Mouse (Mus musculus) testis, postnatal 14 days (tissue): ENCODE data around the gene D17H6S53E.

Source experiments
- DNase-seq: peaks from one replicate; pipeline ENCODE4 v3.0.0; 2021; ENCODE audit warnings: low spot score

D17H6S53E gene

DNA sequence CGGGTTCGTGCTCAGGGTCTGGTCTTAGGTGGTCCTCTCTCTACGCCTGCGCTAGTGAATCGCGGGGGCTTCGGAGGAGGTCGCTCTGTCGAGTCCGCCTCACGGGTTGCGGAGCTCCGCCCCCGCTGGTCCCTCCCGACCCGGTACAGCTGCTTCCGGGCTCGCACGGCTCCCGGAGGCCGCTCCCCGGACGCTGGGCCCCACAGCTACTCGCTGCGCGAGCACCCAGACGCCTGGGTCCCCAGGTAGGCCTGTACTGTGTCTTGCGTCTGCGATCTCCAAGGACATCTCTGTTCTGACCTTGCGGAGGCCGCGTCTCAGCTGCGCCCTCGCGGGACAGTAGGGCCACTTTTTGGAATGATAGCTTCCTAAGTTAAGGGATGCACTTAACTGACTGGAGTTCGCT lies at the start of gene D17H6S53E:
D17H6S53E (plus strand) TSS at position 168 of the 406 bp plus-strand sequence.
- peak; percentile 76 for DNase-seq

DNA sequence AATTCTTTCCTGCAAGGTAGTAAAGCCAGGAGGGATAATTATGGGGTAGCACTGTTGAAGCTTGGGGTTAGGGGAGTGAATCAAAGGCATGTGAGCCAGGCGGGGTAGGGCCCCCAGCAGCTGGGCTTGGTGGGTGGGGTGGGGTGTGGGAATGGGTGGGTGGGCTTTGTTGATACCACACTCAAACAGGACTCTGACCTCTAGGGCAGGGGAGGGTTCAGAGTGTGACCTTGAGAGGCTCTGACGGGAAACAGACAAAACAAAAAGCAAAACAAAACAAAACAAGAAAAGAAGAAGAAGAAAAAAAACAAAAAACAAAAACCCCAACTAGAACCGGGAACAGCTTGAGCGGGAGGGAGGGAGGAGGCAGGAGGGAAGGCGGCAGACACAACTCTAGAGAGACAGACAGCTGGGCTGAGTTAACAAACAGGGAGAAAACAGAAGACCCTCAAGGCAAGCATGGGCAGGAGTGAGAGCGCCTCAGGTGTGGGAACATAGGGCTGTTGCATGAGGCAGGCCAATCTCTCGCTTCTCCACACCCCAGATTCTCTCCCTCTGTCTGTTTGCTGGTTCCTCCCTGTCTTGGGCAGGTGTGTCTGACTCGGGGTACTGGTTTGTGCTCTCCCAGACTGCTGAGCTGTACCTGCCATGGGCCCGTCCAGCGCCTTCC lies 49.5 kb upstream of the D17H6S53E start, which contains the start of gene Ly6g6e:
Ly6g6e (plus strand) TSS at position 396 of the 670 bp plus-strand sequence.
- DNase-seq, result no peak

DNA sequence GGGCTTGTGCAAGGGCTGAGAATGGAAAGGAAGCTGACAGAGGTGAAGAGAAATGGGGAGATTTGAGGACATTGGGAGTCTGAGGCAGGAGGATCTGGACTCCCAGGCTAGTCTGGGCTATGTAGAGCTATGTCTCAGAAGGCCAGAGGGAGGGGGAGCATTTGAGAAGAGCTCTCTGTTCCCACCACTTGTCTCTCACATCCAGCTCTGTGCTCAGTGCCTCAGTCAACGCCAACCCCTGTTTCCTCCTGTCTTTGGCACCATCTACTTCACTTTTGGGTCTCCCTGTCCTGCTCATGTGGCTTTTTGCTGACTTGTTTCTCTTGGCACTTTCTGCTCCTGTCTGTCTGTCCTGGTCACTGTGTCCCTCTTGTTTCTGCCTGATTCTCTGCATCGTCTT lies 48.9 kb upstream of the D17H6S53E start:
- no peak for DNase-seq

DNA sequence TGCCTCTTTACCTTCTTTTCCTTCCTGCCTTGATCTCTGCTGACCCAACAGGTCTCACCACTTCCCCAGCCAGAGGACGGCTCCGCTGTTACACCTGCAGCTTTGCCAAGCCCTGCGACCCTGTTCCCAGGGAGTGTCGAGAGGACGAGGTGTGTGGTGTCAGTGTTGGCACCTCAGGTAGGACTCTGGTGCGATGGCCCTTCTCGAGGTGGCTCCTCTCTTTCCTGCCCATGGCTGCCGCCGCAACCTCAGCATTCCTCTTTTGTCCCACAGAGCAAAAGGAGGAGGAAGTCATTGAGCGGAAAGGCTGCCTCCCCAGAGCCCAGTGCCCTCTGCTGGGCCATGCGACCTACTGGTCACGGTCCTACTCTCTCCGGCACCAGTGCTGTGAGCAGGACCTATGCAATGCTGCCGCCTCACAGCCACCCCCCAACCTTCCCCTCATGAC lies 48.4 kb upstream of the D17H6S53E start, which contains the start of gene Ly6g6d:
Ly6g6d (minus strand) TSS at position 280 of the 448 bp plus-strand sequence.
- no peak for DNase-seq

DNA sequence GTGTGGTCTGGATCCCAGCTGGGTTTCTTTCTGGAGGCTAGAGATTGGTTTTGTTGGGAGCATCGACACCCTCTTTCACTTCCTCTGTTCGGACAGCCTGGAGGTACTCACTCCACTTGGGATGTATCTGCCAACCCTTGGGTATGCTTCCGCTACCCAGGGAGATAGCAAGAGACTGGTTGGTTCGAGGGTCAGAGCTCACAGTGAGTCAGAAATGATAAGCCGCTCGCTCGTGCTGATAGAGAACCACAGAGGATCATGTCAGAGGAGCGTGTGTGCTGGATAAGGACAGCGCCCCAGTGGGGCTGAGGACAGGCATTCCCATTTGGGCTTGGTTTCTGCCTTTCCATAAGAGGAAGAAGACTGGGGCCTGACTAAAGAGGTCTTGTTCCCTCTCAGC lies 46.4 kb upstream of the D17H6S53E start:
- DNase-seq, result no peak

DNA sequence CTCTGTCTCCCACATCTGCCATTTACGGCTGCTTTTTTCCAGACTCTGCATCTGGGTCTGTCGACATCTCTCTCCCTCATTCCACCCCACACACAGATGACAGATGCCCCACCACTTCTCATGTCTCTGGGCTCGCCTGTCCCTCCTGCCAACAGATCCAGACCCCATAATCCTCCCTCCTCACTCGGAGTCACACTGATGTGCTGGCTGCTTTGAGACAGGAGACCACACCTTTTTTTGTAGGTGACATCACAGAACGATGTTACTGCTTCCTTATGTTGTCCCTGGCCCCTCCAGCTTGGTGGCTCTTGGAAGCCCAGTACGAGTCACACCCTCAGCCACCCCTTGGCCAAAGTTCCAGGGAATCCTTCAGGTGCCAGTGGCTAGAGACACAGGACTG lies 45.9 kb upstream of the D17H6S53E start:
- DNase-seq, result no peak

DNA sequence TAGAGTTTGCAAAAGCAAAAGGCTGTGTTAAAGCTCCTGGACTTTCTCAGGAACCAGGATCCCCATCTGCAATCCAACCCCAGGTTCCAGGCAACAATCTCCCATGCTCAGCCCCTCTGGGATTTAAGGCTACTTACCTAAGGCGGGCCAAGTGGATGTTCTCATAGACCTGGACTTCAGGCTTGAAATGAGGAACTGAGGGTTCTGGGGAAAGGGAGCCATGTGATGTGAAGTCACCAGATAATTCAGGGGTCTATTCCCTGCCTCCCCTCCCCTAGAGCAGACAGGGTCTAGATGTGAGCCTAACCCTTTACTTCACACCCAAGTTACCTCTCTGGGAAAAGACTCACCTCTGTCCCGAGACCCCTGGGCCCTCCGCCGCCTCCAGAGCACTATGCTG lies 45.5 kb upstream of the D17H6S53E start:
- DNase-seq, result no peak

DNA sequence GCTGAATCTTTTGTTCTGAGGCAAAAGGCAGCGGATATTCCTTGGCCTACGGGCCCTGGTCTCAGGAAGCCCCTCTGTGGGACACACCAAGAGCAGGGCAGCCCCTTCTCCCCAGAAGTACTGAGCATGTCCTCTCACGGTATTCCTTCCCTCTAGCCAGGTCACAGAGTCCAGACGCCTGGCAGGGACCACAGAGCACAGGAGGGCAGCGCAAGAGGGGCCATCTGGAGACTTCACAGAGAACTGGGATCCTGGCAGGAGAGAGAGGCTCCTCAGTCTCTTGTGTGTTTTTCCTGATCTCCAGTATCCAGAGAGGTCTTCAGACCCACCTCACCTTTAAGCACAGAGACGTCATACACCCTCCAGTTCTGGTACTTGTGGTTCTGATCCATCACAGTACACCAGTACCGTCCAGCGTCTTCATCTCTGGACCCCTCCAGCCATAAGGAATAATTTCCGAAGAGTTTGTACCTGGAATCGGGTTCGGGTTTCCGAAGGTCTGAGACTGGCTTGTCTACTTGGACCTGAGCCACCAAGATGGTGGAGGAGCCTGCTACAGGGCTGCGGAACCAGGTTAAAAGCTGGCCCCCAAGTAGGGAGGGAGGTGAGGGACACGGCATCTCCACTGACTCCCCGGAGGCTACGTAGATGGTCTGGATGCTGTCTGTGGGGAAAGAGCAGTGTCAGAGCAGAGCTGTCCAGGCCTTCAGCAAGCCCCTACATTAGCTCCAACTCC lies 43.2 kb upstream of the D17H6S53E start:
- DNase-seq, result no peak

DNA sequence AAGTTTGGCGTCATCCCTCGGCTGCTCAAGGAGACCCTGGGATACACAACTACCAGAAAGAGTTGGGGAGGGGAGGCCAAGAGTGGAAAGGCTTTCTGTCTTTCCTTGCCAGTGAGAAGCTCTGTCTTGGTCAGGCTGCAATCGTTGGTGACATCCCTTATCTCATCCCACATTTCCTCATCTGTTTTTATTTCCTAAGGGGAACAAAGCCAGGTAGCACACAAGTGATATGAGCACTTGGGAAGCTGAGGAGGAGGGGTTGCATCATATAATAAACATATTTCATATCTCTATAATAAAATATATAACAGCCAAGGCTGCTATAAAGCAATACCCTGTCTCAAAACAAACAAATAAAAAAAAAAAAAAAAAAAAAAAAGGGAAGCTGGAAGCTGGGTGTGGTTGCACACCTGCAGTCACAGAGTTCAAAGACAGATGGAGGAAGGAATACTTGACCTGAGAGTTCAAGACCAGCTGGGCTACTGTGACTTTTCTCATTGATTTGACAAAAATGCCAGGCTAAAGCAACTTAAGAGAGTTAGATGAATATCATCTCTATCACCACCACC lies 42.2 kb upstream of the D17H6S53E start:
- no peak for DNase-seq

DNA sequence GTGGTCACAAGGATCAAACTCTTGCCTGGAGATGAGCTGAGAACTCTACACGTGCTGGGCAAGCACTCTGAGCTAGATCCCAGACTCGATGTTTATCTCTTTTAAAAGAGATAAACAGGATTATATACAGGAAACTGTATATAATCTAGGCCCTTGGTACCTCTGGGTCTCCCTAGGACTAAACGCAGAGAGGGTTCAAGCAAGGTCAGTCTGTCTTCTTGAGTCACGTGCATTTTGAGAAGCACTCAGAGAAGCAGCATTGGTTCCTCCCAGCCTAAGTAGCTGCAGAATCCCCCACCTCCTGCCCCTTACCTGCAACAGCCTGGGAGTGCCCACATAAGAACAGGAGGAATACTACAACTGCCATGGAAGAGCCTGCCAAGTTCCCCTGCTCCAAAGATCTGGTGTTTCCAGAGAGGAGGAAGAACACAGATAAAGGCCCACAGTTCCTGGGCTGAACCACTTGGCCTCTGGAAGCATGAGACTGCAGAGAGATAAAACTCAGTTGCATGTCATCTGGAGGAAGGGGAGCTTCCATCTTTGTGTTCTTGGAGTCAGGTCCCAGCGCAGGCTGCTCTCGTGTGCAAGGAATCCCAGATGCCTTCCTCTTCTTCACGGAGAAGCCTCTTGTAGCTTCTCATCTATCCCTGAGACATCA lies 40.8 kb upstream of the D17H6S53E start, which contains the start of gene Ly6g6f:
Ly6g6f (minus strand) TSS at position 403 of the 658 bp plus-strand sequence.
- DNase-seq, result no peak

DNA sequence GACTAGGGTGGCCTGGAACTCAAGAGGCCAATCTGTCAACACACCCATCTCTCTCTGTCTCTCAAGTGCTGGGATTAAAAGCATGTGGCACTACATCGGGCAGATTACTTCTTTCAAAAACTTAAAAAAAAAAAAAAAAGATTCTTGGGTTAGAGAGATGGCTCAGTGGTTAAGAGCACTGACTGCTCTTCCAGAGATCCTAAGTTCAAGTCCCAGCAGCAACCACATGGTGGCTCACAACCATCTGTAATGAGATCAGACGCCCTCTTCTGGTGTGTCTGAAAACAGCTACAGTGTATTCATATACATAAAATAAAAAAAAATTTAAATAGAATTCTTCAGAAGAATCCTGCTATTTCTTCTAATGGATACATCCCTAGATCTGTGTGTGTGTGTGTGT lies 38.0 kb upstream of the D17H6S53E start:
- no peak for DNase-seq

DNA sequence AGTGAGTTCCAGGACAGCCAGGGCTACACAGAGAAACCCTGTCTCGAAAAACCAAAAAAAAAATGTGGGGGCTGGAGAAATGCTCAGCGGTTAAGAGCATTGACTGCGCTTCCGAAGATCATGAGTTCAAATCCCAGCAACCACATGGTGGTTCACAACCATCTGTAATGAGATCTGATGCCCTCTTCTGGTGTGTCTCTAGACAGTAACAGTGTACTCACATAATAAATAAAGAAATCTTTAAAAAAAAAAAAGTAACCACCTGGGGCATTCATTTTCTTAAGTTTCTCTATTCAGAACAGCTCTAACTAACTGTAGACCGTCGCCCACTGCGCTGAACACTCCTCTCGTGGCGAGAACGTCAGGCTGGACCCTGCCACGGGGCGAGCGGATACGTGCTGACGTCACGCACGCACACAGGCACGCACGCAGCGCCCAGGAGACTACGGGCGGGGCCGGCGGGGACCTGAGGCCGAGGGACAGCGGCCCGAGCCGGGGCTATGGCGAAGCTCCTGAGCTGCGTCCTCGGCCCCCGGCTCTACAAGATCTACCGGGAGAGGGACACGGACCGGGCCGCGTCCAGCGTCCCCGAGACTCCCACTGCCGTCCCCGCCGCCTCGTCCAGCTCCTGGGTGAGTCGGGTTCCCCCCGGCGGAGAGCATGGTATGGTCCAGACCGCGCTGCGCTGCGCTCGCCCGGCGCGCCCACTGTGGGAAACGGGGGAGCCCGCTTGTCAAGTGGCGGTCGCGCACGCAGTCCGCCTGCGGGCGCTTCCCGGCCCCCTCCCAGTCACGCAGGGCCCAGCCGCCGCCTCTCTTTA lies 37.1 kb upstream of the D17H6S53E start, which contains the start of gene Abhd16a:
Abhd16a (plus strand) TSS at position 439 of the 820 bp plus-strand sequence.
- peak; percentile 92 for DNase-seq

DNA sequence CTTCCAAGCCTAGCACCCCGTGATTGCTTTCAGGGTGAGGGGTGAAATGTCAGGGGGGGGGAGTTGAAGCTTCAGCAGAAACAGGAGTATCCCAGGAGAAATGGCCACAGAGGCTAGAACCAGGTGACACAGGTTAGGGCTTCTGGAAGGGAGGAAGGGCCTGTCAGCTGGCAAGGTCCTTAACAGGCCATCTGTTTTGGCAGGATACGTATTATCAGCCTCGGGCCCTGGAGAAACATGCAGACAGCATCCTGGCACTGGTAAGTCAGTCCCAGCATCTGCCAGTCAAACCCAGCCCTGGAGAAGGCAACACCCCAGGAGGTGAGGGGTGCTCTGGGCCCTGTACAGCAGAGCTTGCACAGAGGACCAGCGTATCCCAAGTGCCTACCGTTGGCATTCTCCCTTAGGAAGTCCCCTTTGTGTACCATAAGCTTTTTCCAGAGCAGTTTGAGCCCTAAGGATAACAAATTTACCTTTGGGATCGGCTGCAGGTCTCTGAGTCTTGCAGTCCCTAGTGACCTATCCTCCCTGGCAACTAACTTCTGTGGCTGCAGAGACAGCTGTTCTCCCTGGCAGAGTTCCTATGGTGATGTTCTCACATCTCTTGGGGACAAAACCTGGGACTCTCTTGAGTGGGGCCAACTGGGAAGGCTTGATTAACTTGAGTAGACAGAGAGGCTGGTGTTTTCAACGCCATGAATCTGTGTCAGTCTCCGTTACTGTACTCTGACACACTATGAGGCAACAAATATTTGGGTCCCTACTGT lies 35.8 kb upstream of the D17H6S53E start:
- no peak for DNase-seq

DNA sequence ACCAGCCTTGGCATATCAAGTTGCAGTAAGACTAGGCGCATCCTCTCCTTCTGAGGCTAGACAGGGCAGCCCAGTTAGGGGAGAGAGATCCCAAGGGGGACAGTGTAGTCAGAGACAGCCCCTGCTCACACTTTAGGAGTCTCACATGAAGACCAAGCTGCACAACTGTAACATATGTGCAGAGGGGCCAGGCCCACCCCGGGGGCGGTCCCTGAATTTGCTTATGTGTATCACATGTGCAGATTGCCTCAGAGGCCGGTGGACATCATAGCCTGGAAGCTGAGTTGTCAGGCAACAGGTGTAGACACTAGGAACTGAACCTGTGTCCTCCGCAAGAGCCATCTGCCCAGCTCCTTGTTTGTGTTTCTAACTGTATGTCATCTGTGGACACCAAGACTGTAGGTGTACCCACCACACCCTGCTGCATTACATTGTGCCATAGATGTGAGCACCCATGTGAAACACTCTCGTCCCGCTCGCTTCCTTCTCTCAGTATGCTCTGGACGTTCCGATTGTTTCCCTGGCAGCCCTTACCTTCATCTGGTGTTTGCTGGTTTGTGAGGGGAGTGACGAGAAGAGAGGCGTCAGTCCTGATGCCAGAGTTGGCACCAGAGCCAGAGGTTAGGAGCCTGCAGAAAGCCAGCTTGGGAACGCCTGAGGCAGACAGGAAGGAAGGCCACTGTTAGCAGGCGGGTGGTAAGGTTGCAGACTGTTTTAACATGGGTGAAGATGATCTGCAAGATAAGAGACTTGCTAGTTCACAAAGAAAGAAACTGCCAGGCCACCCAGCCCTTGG lies 33.6 kb upstream of the D17H6S53E start:
- no peak for DNase-seq

DNA sequence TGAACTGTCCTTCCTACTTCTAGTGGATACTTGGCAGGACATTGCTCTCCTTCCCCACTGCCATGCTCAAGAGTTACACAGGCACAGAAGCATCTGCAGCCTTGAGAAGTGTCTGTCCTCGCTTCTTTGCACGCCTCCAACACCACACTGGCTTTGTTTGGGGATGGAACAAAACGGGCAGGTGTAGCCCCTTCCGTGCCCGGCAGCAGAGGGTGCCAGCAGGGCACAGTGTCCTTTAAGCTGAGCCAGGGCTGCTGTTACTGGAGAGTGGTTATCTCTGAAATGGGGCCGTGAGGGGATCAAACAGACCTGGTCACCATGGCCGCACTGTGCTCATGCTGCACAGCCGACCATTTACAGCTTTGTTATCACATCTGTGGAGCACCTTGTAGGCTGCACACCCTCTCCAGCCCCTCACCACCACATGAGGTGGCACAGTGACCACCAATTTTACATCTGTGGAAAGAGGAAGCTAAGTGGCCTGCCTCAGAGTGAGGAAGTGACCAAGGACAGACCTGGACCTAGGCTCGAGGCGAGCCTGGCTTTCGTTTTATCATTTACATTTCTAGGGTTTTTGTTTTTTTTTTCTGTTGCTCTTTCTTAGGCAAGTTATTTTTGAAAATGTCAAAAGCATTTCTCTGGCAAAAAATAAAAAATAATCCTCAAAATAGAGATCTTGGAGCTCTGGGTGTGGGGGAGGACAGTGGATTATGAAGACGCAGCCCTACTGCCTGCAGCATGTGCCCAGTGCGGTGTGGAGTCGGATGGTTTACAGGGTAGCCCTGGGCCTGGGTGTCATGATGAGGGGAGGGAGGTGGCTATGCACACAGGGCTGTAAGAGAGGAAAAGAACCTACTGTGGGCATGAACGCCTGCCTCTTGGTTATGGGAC lies 31.5 kb upstream of the D17H6S53E start:
- DNase-seq, result no peak

DNA sequence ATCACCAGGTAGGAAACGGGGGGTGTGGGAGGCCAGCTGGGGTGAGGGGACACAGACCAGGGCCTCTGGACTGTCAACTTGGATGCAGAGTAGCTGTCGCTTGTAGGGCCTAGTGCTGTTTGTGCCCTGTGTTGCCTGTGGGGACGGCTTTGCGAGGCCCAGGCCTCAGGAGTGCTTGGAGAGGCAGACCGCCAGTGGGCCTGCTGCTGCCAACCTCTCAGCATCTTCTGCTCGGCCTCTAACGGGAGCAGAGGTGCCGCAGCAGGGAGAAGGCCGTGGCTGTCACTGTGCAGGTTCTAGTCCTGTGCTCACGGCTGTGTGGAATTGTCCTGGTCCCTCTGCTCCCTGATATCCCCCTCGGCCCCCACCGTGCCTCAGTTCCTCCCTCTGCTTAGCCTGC lies 29.6 kb upstream of the D17H6S53E start:
- no peak for DNase-seq

DNA sequence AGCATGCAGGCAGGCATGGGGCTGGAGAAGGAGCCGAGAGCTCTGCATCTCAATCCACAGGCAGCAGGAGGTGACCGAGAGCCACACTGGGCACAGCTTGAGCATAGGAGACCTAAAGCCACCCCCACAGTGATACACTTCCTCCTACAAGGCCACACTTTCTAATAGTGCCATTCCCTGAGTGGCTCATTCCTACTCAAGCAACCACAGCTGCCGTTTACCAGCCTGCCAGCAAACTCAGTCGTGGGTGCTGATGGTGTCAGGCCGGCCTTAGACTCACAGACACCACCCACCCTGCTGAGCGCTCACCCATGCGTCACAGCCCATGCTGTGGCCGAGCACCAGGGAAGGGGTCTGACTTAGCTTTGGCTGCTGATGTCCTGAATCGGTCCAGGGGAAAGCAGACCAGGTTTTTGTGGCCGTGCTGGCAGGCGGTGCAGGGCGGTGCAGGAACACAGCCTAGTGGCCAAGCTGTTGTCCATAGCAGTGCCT lies 29.0 kb upstream of the D17H6S53E start:
- no peak for DNase-seq

DNA sequence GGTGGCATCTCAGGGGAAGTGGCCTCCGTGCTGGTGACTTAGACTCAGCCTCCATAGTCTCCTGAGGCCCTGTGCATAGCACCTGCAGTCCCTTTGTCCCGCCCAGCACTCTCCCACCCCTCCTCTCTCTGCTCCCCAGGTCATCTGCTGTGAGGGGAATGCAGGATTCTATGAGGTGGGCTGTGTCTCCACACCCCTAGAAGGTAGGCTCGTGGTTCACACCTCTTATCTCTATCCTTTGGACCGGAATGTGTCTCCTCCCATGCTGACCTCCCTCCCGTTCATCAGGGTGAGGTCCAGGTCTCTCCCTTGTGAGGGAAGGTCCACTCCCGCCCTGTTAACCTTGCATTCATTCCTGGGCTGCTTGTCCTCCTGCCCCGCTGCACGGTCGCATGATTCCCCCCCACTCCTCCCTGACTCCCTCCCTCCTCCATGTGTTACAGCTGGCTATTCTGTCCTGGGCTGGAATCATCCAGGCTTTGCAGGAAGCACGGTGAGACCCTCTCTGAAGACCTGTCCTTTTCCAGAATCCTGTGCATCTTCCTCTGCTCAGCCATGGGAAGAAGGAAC lies 25.9 kb upstream of the D17H6S53E start:
- DNase-seq, result no peak
